Mouse (Mus musculus) heart, postnatal 0 days (tissue): ENCODE results near the gene B830017H08Rik. TPM values are rescaled to one million over a fixed set of nuclear protein-coding genes. Genes with fewer than 3 reads are reported as not detected.

Source experiments
- ATAC-seq: fragments of 200-750 bp; cut with Nextera tagmentation; 2 replicates; pipeline ENCODE4 v1.8.0; 2017; ENCODE audit warnings: low read depth, moderate number of reproducible peaks, moderate library complexity; ENCODE audit not compliant: insufficient read depth
- DNase-seq: peaks from one replicate; pipeline ENCODE4 v3.0.0-alpha.2; 2016; ENCODE audit warnings: low spot score
- H3K27ac ChIP-seq: fragments of 300-500 bp; sonication (generic); 2 replicates; pipeline ENCODE4 v1.5.1; 2014; ENCODE audit warnings: low read depth, mild to moderate bottlenecking
- H3K27me3 ChIP-seq: fragments of 300-500 bp; sonication (generic); 2 replicates; pipeline ENCODE4 v1.6.1; 2014; ENCODE audit warnings: low read length, mixed read lengths; ENCODE audit not compliant: control insufficient read depth, insufficient read depth
- H3K36me3 ChIP-seq: fragments of 300-500 bp; sonication (generic); replicated peaks from 2 replicates; pipeline ENCODE4 v1.6.1; 2014; ENCODE audit warnings: low read length, mixed read lengths; ENCODE audit not compliant: control insufficient read depth, insufficient read depth
- H3K4me1 ChIP-seq: fragments of 300-500 bp; sonication (generic); 2 replicates; pipeline ENCODE4 v1.6.1; 2014; ENCODE audit warnings: antibody characterized with exemption; ENCODE audit not compliant: control insufficient read depth, insufficient read depth
- H3K4me2 ChIP-seq: fragments of 300-500 bp; sonication (generic); 2 replicates; pipeline ENCODE4 v1.6.1; 2014; ENCODE audit warnings: low read depth, mild to moderate bottlenecking, low read length, moderate library complexity
- H3K4me3 ChIP-seq: fragments of 300-500 bp; sonication (generic); 2 replicates; pipeline ENCODE4 v1.5.1; 2014; ENCODE audit warnings: low read depth, low read length
- H3K9ac ChIP-seq: fragments of 300-500 bp; sonication (generic); replicated peaks from 2 replicates; pipeline ENCODE4 v1.6.1; 2014; ENCODE audit warnings: low read depth, low read length, mixed read lengths
- H3K9me3 ChIP-seq: fragments of 300-500 bp; sonication (generic); replicated peaks from 2 replicates; pipeline ENCODE4 v1.6.1; 2016; ENCODE audit warnings: low read length; ENCODE audit not compliant: control insufficient read depth
- CTCF ChIP-seq: IDR thresholded peaks from 2 replicates; pipeline ENCODE4 v1.5.1; 2016; ENCODE audit warnings: antibody characterized with exemption, control low read depth, low read depth
- EP300 ChIP-seq: IDR thresholded peaks from 2 replicates; pipeline ENCODE4 v1.6.1; 2016; ENCODE audit warnings: antibody characterized with exemption, low read depth
- WGBS: fragments of 180-500 bp; shearing (Covaris S2); extraction: QIAGEN DNeasy Blood & Tissue Kit; methylation state at CpG from one replicate; pipeline ENCODE4 v1.1.7; 2014; 5-methylcytosine and 5-hydroxymethylcytosine counted together
- polyA plus RNA-seq: library from polyadenylated mRNA; unstranded; fragments of >200 nt; fragmentation: Nextera tagmentation; extraction: Ambion mirVana; gene quantifications from 2 replicates; pipeline ENCODE4 v1.2.1, GENCODE M21; 2015
- total RNA-seq: library from RNA; depleted of rRNA; stranded (reverse); fragments of >200 nt; gene quantifications from 2 replicates; pipeline ENCODE4 v1.2.3, GENCODE M21; 2014; ENCODE audit warnings: low replicate concordance

B830017H08Rik gene
- total and polyA plus RNA-seq, 2 experiments from 2014 or later = not detected

- ATAC-seq (no peak), DNase-seq (no peak)
- no peak overlapping the region for H3K4me3 ChIP-seq
- TF ChIP-seq CTCF (no peak), EP300 (no peak)
- H3K4me1 ChIP-seq = peaks cover 4% of the 10 kb centered on the region; the same call in 1 of the 2 replicates
- no peak overlapping the region for H3K27ac ChIP-seq
- H3K9ac ChIP-seq = no peak overlapping the region
- peaks cover 70% of the 10 kb centered on the region for H3K27me3 ChIP-seq
- WGBS = 40% methylated on average over 7 of the region's 7 CpGs
- H3K9me3 ChIP-seq = no peaks in the 10 kb centered on the region
- no peaks in the 10 kb centered on the region for H3K36me3 ChIP-seq
- H3K4me2 ChIP-seq = no peak overlapping the region
These were observed 1.6 kb downstream of the B830017H08Rik start for GRCm38 (mm10) chr16:17834543-17834942.

- WGBS = 39% methylated on average over 13 of the region's 13 CpGs
- H3K27ac ChIP-seq = no peak overlapping the region
- H3K27me3 ChIP-seq = peaks cover 67% of the 10 kb centered on the region
These were observed 2.6 kb downstream of the B830017H08Rik start for GRCm38 (mm10) chr16:17835481-17835880.

GRCm38 (mm10) chr16:17838051-17838450, 5.1 kb downstream of the B830017H08Rik start, which contains the start of gene Car15:
TSS of gene Car15 (minus strand) at chr16:17838364.
- no peak for ATAC-seq
- H3K4me2 ChIP-seq = no peak within 1 kb of the TSS
- no peak for TF ChIP-seq CTCF
- TF ChIP-seq EP300 = no peak
- H3K9ac ChIP-seq = no peak within 1 kb of the TSS
- 74% methylated on average over 6 of the region's 6 CpGs for WGBS
- no peaks in the 10 kb centered on the region for H3K9me3 ChIP-seq
- H3K27ac ChIP-seq = no peak within 1 kb of the TSS
- DNase-seq = no peak
- no peak within 1 kb of the TSS for H3K4me3 ChIP-seq
- peaks cover 4% of the 10 kb centered on the region; the same call in 1 of the 2 replicates for H3K4me1 ChIP-seq
- peaks cover 41% of the 10 kb centered on the region for H3K27me3 ChIP-seq
- peaks cover 28% of the 10 kb centered on the region for H3K36me3 ChIP-seq

More at GRCm38 (mm10) chr16:17835481-17835880, 2.6 kb downstream of the B830017H08Rik start:
- no peak for DNase-seq
- no peak overlapping the region for H3K4me3 ChIP-seq
- H3K9ac ChIP-seq = no peak overlapping the region
- peaks cover 4% of the 10 kb centered on the region; the same call in 1 of the 2 replicates for H3K4me1 ChIP-seq
- H3K9me3 ChIP-seq = no peaks in the 10 kb centered on the region
- TF ChIP-seq EP300 (no peak), CTCF (no peak)
- ATAC-seq = no peak
- H3K4me2 ChIP-seq = no peak overlapping the region
- H3K36me3 ChIP-seq = 0 out of 2 replicates have a peak, but pooled peaks cover 2% of the 10 kb centered on the region

- Histone ChIP-seq H3K4me3 (no peak overlapping the region), H3K9ac (no peak overlapping the region), H3K9me3 (no peaks in the 10 kb centered on the region), H3K27ac (no peak overlapping the region), H3K4me2 (no peak overlapping the region), H3K27me3 (peaks cover 22% of the 10 kb centered on the region), H3K4me1 (no peaks in the 10 kb centered on the region), H3K36me3 (peaks cover 47% of the 10 kb centered on the region)
- ATAC-seq = no peak
- DNase-seq = no peak
- TF ChIP-seq CTCF (no peak), EP300 (no peak)
- whole genome bisulfite sequencing = 80% methylated on average over 4 of the region's 4 CpGs
These were observed 7.1 kb downstream of the B830017H08Rik start for GRCm38 (mm10) chr16:17839976-17840375.

- H3K4me1 ChIP-seq = no peaks in the 10 kb centered on the region
- TF ChIP-seq EP300 = no peak
- TF ChIP-seq CTCF = no peak
- peaks cover 70% of the 10 kb centered on the region for H3K36me3 ChIP-seq
- H3K4me2 ChIP-seq = no peak overlapping the region
- H3K27me3 ChIP-seq = no peaks in the 10 kb centered on the region; the same call in 1 of the 2 replicates
- DNase-seq = no peak
- ATAC-seq = no peak
- no peak overlapping the region for H3K4me3 ChIP-seq
- H3K27ac ChIP-seq = no peak overlapping the region
- WGBS = 92% methylated on average over 7 of the region's 7 CpGs
- H3K9me3 ChIP-seq = no peaks in the 10 kb centered on the region
- H3K9ac ChIP-seq = no peak overlapping the region
These were observed 9.5 kb downstream of the B830017H08Rik start for GRCm38 (mm10) chr16:17842437-17842836.
